Mouse (Mus musculus): ENCODE results near the gene Zbed6.
"Not testable (repeated sequence)": the region's sequence is repeated elsewhere in the genome, so short reads cannot be mapped to it uniquely, and the experiment has no call there.

The Zbed6 gene

GRCm38 (mm10) chr1:133660466-133661202 is at the start of gene Zbed6:
Gene Zbed6, minus strand, starts transcription at chr1:133660885.
- peak; percentile 60 to 72 for DNase-seq

GRCm38 (mm10) chr1:133709292-133709691 is 48.6 kb upstream of the Zbed6 start:
- peak in 1 of 2 experiments; percentile 30 for DNase-seq

GRCm38 (mm10) chr1:133701824-133702223 is 41.1 kb upstream of the Zbed6 start:
- DNase-seq, result peak in 1 of 2 experiments; percentile 23

- no peak for DNase-seq
Observed at GRCm38 (mm10) chr1:133697935-133698620, 37.4 kb upstream of the Zbed6 start.

GRCm38 (mm10) chr1:133695901-133696300 is 35.2 kb upstream of the Zbed6 start:
- DNase-seq, result no peak

- no peak for DNase-seq
Observed at GRCm38 (mm10) chr1:133694876-133695275, 34.2 kb upstream of the Zbed6 start.

- no peak for DNase-seq
Observed at GRCm38 (mm10) chr1:133694301-133694700, 33.6 kb upstream of the Zbed6 start.

GRCm38 (mm10) chr1:133693536-133694114 is 32.9 kb upstream of the Zbed6 start:
- no peak for DNase-seq

GRCm38 (mm10) chr1:133692195-133692594 is 31.5 kb upstream of the Zbed6 start:
- no peak for DNase-seq

- no peak for DNase-seq
Observed at GRCm38 (mm10) chr1:133691046-133691445, 30.4 kb upstream of the Zbed6 start.

- DNase-seq, result peak; percentile 71 to 82
Observed at GRCm38 (mm10) chr1:133689897-133690296, 29.2 kb upstream of the Zbed6 start, which contains the start of gene Lax1. Gene Lax1, minus strand, starts transcription at chr1:133690108.

- no peak for DNase-seq
Observed at GRCm38 (mm10) chr1:133688301-133688700, 27.6 kb upstream of the Zbed6 start.

GRCm38 (mm10) chr1:133685749-133686519 is 25.2 kb upstream of the Zbed6 start:
- DNase-seq, result no peak

- DNase-seq, result no peak
Observed at GRCm38 (mm10) chr1:133671801-133672200, 11.1 kb upstream of the Zbed6 start.

- DNase-seq, result no peak
Observed at GRCm38 (mm10) chr1:133671266-133671665, 10.6 kb upstream of the Zbed6 start.

GRCm38 (mm10) chr1:133670776-133671175 is 10.1 kb upstream of the Zbed6 start:
- DNase-seq, result no peak

- DNase-seq, result no peak
Observed at GRCm38 (mm10) chr1:133670190-133670589, 9.5 kb upstream of the Zbed6 start.

- no peak for DNase-seq
Observed at GRCm38 (mm10) chr1:133668618-133669017, 7.9 kb upstream of the Zbed6 start.

- no peak for DNase-seq
Observed at GRCm38 (mm10) chr1:133667721-133668120, 7.0 kb upstream of the Zbed6 start.

- not testable (repeated sequence) for DNase-seq
Observed at GRCm38 (mm10) chr1:133665713-133666112, 5.0 kb upstream of the Zbed6 start.

GRCm38 (mm10) chr1:133664203-133664970 is 3.7 kb upstream of the Zbed6 start:
- DNase-seq, result no peak

GRCm38 (mm10) chr1:133663427-133663826 is 2.7 kb upstream of the Zbed6 start:
- DNase-seq, result no peak

All from thymus, postnatal 36 days (tissue).